In the genomic region with DNA sequence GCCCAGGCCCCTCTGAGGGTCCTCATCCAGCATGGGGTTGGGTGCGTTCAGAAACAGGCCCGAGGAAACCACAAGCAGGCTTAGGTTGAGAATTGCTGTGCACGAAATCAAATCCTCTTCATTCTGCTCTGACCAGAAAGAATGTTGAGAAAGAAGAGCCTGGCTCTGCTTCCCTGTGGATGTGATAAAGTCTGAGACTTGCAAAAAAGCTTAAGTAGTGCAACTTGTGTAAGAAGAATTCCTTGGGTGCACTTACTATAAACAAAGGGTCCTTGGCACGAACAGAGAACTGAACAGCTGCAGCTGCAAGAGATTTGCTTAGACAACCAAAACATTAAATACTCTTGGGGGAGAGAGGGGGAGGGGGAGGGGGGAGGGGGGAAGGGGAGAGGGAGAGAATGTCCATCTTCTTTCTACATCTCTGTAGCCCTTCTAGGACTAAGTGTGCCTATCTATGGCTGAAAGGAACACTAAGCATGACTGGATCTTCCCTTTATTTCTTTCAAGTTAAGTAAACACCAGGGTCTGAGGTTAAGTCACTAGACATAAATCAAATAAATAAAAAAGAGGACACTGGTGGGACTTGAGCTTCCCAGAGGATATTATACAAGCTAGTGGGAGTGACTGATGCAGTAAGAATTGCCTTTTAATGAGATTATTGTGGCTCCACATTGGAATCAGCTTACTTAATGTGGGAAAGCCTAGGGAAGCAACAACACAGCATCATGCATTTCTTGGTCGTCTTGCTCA, we compare ENCODE assay signal across 8 mouse cellular contexts. TPM values are rescaled to one million over a fixed set of nuclear protein-coding genes. Genes with fewer than 3 reads are reported as not detected.
A peak's percentile ranks its signal among the peaks of the same experiment; 100 is the strongest.
DNase-seq lines count a peak whose midpoint lies in the region; ATAC-seq lines count a peak whose summit lies in the region.
"Had no signal": no experiment of that assay in that cellular context is flagged by ENCODE, and none has a peak within 500 bp of the region (broad histone marks: within the 10 kb centered on the region; RNA-seq: fewer than 3 reads in every experiment).

No protein-coding gene starts in this region.

- no peak for ATAC-seq in midbrain, embryonic 15.5 days (replicated peaks)
- ATAC-seq in hindbrain, embryonic 12.5 days (ENCODE audit: low FRiP score) = no peak
- ATAC-seq in liver, embryonic 11.5 days (replicated peaks; ENCODE audit: low FRiP score) = no peak

- no peak overlapping the region for H3K4me3 ChIP-seq in midbrain, embryonic 10.5 days
- no peak overlapping the region for H3K4me3 ChIP-seq in midbrain, embryonic 15.5 days
- no peak overlapping the region for H3K4me3 ChIP-seq in hindbrain, embryonic 12.5 days
- no peak overlapping the region for H3K4me3 ChIP-seq in liver, embryonic 11.5 days (ENCODE audit: low read depth, low read length)

- H3K4me2 ChIP-seq in midbrain, embryonic 15.5 days = no peak overlapping the region
- no peak overlapping the region for H3K4me2 ChIP-seq in hindbrain, embryonic 12.5 days (replicated peaks)
- no peak overlapping the region for H3K4me2 ChIP-seq in liver, embryonic 11.5 days

- intact Hi-C loops in left cerebral cortex, postnatal 36 days (cut with DNase I) = no loop called here

- no peaks in the 10 kb centered on the region for H3K9me3 ChIP-seq in midbrain, embryonic 10.5 days (replicated peaks)
- H3K9me3 ChIP-seq in midbrain, embryonic 15.5 days = no peaks in the 10 kb centered on the region
- no peaks in the 10 kb centered on the region for H3K9me3 ChIP-seq in hindbrain, embryonic 12.5 days (replicated peaks)
- no peaks in the 10 kb centered on the region for H3K9me3 ChIP-seq in liver, embryonic 11.5 days (ENCODE audit: control insufficient read depth, low read length)

- H3K9ac ChIP-seq in midbrain, embryonic 15.5 days = no peak overlapping the region
- no peak overlapping the region for H3K9ac ChIP-seq in hindbrain, embryonic 12.5 days
- H3K9ac ChIP-seq in liver, embryonic 11.5 days (ENCODE audit: low read depth, low read length) = no peak overlapping the region

- 27% methylated on average over 5 of the region's 5 CpGs for WGBS in midbrain, embryonic 10.5 days
- 21% methylated on average over 5 of the region's 5 CpGs for WGBS in midbrain, embryonic 15.5 days
- 26% methylated on average over 5 of the region's 5 CpGs for WGBS in hindbrain, embryonic 12.5 days
- WGBS in liver, embryonic 11.5 days = 38% methylated on average over 5 of the region's 5 CpGs

- H3K27me3 ChIP-seq in midbrain, embryonic 10.5 days (ENCODE audit: low read depth, poor library complexity, severe bottlenecking) = peaks cover 5% of the 10 kb centered on the region; the same call in 1 of the 2 replicates
- H3K27me3 ChIP-seq in midbrain, embryonic 15.5 days (replicated peaks) = no peaks in the 10 kb centered on the region
- H3K27me3 ChIP-seq in hindbrain, embryonic 12.5 days = no peaks in the 10 kb centered on the region
- H3K27me3 ChIP-seq in liver, embryonic 11.5 days (replicated peaks; ENCODE audit: control insufficient read depth, insufficient read depth, low read length) = no peaks in the 10 kb centered on the region

- peak overlapping the region; percentile 69; the same call in 1 of the 2 replicates for H3K27ac ChIP-seq in midbrain, embryonic 10.5 days (replicated peaks)
- no peak overlapping the region for H3K27ac ChIP-seq in midbrain, embryonic 15.5 days
- peak overlapping the region; percentile 57; the same call in 1 of the 2 replicates for H3K27ac ChIP-seq in hindbrain, embryonic 12.5 days
- peak overlapping the region; percentile 25; the same call in 1 of the 2 replicates for H3K27ac ChIP-seq in liver, embryonic 11.5 days (ENCODE audit: low read depth, low read length)

- no peaks in the 10 kb centered on the region for H3K36me3 ChIP-seq in midbrain, embryonic 10.5 days
- no peaks in the 10 kb centered on the region for H3K36me3 ChIP-seq in midbrain, embryonic 15.5 days (replicated peaks)
- H3K36me3 ChIP-seq in hindbrain, embryonic 12.5 days = no peaks in the 10 kb centered on the region
- no peaks in the 10 kb centered on the region for H3K36me3 ChIP-seq in liver, embryonic 11.5 days (ENCODE audit: control insufficient read depth, insufficient read depth, low read length)

- peaks cover 26% of the 10 kb centered on the region for H3K4me1 ChIP-seq in midbrain, embryonic 10.5 days
- H3K4me1 ChIP-seq in midbrain, embryonic 15.5 days = peaks cover 6% of the 10 kb centered on the region; the same call in 1 of the 2 replicates
- H3K4me1 ChIP-seq in hindbrain, embryonic 12.5 days = peaks cover 17% of the 10 kb centered on the region
- no peaks in the 10 kb centered on the region for H3K4me1 ChIP-seq in liver, embryonic 11.5 days (replicated peaks; ENCODE audit: control insufficient read depth, insufficient read depth, low read length)

- no peak for DNase-seq in midbrain, embryonic 10.5 days (ENCODE audit: low spot score)
- DNase-seq in liver, embryonic 11.5 days (ENCODE audit: low spot score) = no peak
- peak; percentile 18 for DNase-seq in testis, postnatal 14 days (ENCODE audit: low spot score)
- DNase-seq in left cerebral cortex, adult 18-20 months (ENCODE audit: low spot score in 2 of 2) = no peak
- no peak for DNase-seq in left cerebral cortex, postnatal 36 days (ENCODE audit: low spot score in 2 of 2)
- DNase-seq: thymus, adult 2 months had no signal

RNA-seq across cellular contexts. Expression of a gene that starts 12.8 kb away (rescaled TPM):
- polyA plus RNA-seq in midbrain, embryonic 10.5 days (2016; fragmentation: Nextera tagmentation; extraction: Ambion mirVana) = 41.0 and 41.6 TPM in 2 replicates
- polyA plus RNA-seq in midbrain, embryonic 15.5 days (2015; fragmentation: Nextera tagmentation; extraction: Ambion mirVana) = 41.0 and 44.4 TPM in 2 replicates
- polyA plus RNA-seq in hindbrain, embryonic 12.5 days (2016; fragmentation: Nextera tagmentation; extraction: Ambion mirVana) = 68.8 and 78.8 TPM in 2 replicates
- 44.1 and 45.2 TPM in 2 replicates for polyA plus RNA-seq in liver, embryonic 11.5 days (2014; fragmentation: Nextera tagmentation; extraction: Ambion mirVana)
- total RNA-seq in left cerebral cortex, adult 18-20 months (2021) = 1 to 10 TPM; 1.8 to 2.1 TPM
- total RNA-seq in left cerebral cortex, postnatal 36 days (2021) = 1 to 10 TPM; 1.9 to 2.5 TPM
